Mouse (Mus musculus): Measurements from ENCODE around the gene Gm17428.

DNA sequence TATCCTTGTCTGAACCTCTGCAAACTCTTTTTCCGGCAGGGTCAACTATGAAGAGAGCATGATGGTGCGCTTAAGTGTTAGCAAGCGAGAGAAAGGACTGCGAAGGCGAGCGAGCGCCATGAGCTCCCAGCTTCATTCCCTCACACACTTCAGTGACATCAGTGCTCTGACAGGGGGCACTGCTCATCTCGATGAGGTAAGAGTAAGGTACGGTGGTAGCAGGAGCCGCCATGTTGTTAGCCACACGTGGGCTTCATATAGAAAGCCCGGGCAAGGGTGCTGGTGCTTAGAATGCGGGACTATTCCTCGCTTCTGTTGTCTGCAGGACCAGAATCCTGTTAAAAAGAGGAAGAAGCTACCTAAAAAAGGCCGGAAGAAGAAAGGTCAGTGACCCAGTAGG is 46.3 kb downstream of the Gm17428 start:
- TF ChIP-seq CTCF (IDR thresholded peaks at IDR 0.05; ENCODE audit: insufficient read depth, low read length) (no peak), POLR2A (IDR thresholded peaks at IDR 0.05; ENCODE audit: borderline replicate concordance, extremely low read depth, low read depth, low read length) (no peak)
